Mouse (Mus musculus): ENCODE data around the gene Apol9a. TPM values are rescaled to one million over a fixed set of nuclear protein-coding genes. Genes with fewer than 3 reads are reported as not detected.

Apol9a gene
- total and polyA plus RNA-seq, 3 experiments: not detected

- no peak overlapping the region for H3K9ac ChIP-seq (ENCODE audit: control insufficient read depth, low read depth, low read length, poor library complexity, severe bottlenecking)
Observed at GRCm38 (mm10) chr15:77370588-77370987, 40.3 kb downstream of the Apol9a start.

GRCm38 (mm10) chr15:77369981-77370380 is 41.0 kb downstream of the Apol9a start:
- no peak for DNase-seq (ENCODE audit: low read depth, low spot score)
- TF ChIP-seq POLR2A (IDR thresholded peaks at IDR 0.05; ENCODE audit: control insufficient read depth in 1 of 2, insufficient read depth in 1 of 2, low read depth in 1 of 2, low read length in 2 of 2, poor library complexity in 1 of 2): no peak
- TF ChIP-seq GATA1 (IDR thresholded peaks at IDR 0.05; ENCODE audit: low read depth, low read length): no peak
- TF ChIP-seq KAT2A (conservative IDR thresholded peaks at IDR 0.05; ENCODE audit: low read depth, low read length): no peak
- TF ChIP-seq TCF12 (IDR thresholded peaks at IDR 0.05; ENCODE audit: low read depth, low read length): no peak
- TF ChIP-seq NELFE (IDR thresholded peaks at IDR 0.05; ENCODE audit: low read depth, low read length): no peak
- TF ChIP-seq CHD2 (IDR thresholded peaks at IDR 0.05; ENCODE audit: low read length): no peak
- no peak for TF ChIP-seq MAX (IDR thresholded peaks at IDR 0.05; ENCODE audit: low read length)
- TF ChIP-seq ZC3H11A (IDR thresholded peaks at IDR 0.05; ENCODE audit: low read depth, low read length): no peak
- TF ChIP-seq ETS1 (IDR thresholded peaks at IDR 0.05; ENCODE audit: low read depth, low read length): no peak
- no peak for TF ChIP-seq GABPA (IDR thresholded peaks at IDR 0.05; ENCODE audit: low read depth, low read length)
- no peak for TF ChIP-seq ELF1 (IDR thresholded peaks at IDR 0.05; ENCODE audit: low read depth, low read length)
- no peak for TF ChIP-seq MYC (IDR thresholded peaks at IDR 0.05; ENCODE audit: low read depth, low read length)
- TF ChIP-seq EP300 (IDR thresholded peaks at IDR 0.05; ENCODE audit: low read depth in 1 of 2, low read length in 2 of 2): no peak
- Histone ChIP-seq H3K79me2 (ENCODE audit: control insufficient read depth, insufficient read depth, low read length, poor library complexity) (no peaks in the 10 kb centered on the region), H3K9ac (ENCODE audit: control insufficient read depth, low read depth, low read length, poor library complexity, severe bottlenecking) (no peak overlapping the region), H3K4me1 (ENCODE audit: control insufficient read depth in 1 of 2, insufficient read depth in 2 of 2, low read length in 2 of 2) (peaks cover 0 to 5% of the 10 kb centered on the region in 2 experiments; a peak in 1 of 4 replicates), H3K4me3 (ENCODE audit: control insufficient read depth in 1 of 2, insufficient read depth in 1 of 2, low read depth in 2 of 2, low read length in 2 of 2) (no peak overlapping the region), H3K9me3 (replicated peaks; ENCODE audit: insufficient read depth, low read length) (no peaks in the 10 kb centered on the region), H3K27me3 (ENCODE audit: control insufficient read depth in 1 of 2, insufficient read depth in 2 of 2, low read length in 2 of 2) (no peaks in the 10 kb centered on the region), H3K36me3 (ENCODE audit: control insufficient read depth in 1 of 2, insufficient read depth in 2 of 2, low read length in 2 of 2) (no peaks in the 10 kb centered on the region), H3K27ac (ENCODE audit: control insufficient read depth, low read depth, low read length) (no peak overlapping the region)

More at GRCm38 (mm10) chr15:77370588-77370987, 40.3 kb downstream of the Apol9a start:
- H3K4me1 ChIP-seq (ENCODE audit: control insufficient read depth in 1 of 2, insufficient read depth in 2 of 2, low read length in 2 of 2): peaks cover 0 to 5% of the 10 kb centered on the region in 2 experiments; a peak in 1 of 4 replicates
- H3K27ac ChIP-seq (ENCODE audit: control insufficient read depth, low read depth, low read length): no peak overlapping the region
- H3K36me3 ChIP-seq (ENCODE audit: control insufficient read depth in 1 of 2, insufficient read depth in 2 of 2, low read length in 2 of 2): no peaks in the 10 kb centered on the region
- no peak for DNase-seq (ENCODE audit: low read depth, low spot score)
- no peaks in the 10 kb centered on the region for H3K27me3 ChIP-seq (ENCODE audit: control insufficient read depth in 1 of 2, insufficient read depth in 2 of 2, low read length in 2 of 2)
- no peaks in the 10 kb centered on the region for H3K79me2 ChIP-seq (ENCODE audit: control insufficient read depth, insufficient read depth, low read length, poor library complexity)
- TF ChIP-seq TAL1 (IDR thresholded peaks at IDR 0.05; ENCODE audit: low read length) (no peak), CHD1 (IDR thresholded peaks at IDR 0.05; ENCODE audit: low read depth, low read length) (no peak), HCFC1 (IDR thresholded peaks at IDR 0.05; ENCODE audit: low read depth, low read length) (no peak), TBP (IDR thresholded peaks at IDR 0.05; ENCODE audit: low read depth, low read length) (no peak), MYB (IDR thresholded peaks at IDR 0.05; ENCODE audit: low read depth, low read length) (no peak), RCOR1 (IDR thresholded peaks at IDR 0.05; ENCODE audit: low read depth, low read length) (no peak), MAX (IDR thresholded peaks at IDR 0.05; ENCODE audit: low read length) (no peak), MXI1 (IDR thresholded peaks at IDR 0.05; ENCODE audit: low read depth, low read length) (no peak), USF2 (IDR thresholded peaks at IDR 0.05; ENCODE audit: borderline replicate concordance in 1 of 2, insufficient read depth in 1 of 2, low read depth in 1 of 2, low read length in 2 of 2) (no peak), MYC (IDR thresholded peaks at IDR 0.05; ENCODE audit: low read depth, low read length) (no peak), NRF1 (IDR thresholded peaks at IDR 0.05; ENCODE audit: insufficient read depth, low read depth, low read length, poor library complexity, severe bottlenecking) (no peak), GATA1 (IDR thresholded peaks at IDR 0.05; ENCODE audit: low read depth, low read length) (no peak), CTCF (IDR thresholded peaks at IDR 0.05 in 2 of 3, conservative IDR thresholded peaks at IDR 0.05 in 1 of 3; ENCODE audit: control insufficient read depth in 1 of 3, insufficient read depth in 1 of 3, low read depth in 2 of 3, low read length in 3 of 3, poor library complexity in 1 of 3, severe bottlenecking in 1 of 3) (no peak), EP300 (IDR thresholded peaks at IDR 0.05; ENCODE audit: low read depth in 1 of 2, low read length in 2 of 2) (no peak), ZC3H11A (IDR thresholded peaks at IDR 0.05; ENCODE audit: low read depth, low read length) (no peak), BHLHE40 (IDR thresholded peaks at IDR 0.05; ENCODE audit: borderline replicate concordance, low read depth, low read length) (no peak), MEF2A (IDR thresholded peaks at IDR 0.05; ENCODE audit: extremely low read depth, insufficient replicate concordance, low read depth, low read length, poor library complexity, severe bottlenecking) (no peak), USF1 (IDR thresholded peaks at IDR 0.05; ENCODE audit: low read depth, low read length) (no peak), ZKSCAN1 (IDR thresholded peaks at IDR 0.05; ENCODE audit: low read depth, low read length) (no peak), POLR2A (IDR thresholded peaks at IDR 0.05; ENCODE audit: control insufficient read depth in 1 of 2, insufficient read depth in 1 of 2, low read depth in 1 of 2, low read length in 2 of 2, poor library complexity in 1 of 2) (no peak)
- no peaks in the 10 kb centered on the region for H3K9me3 ChIP-seq (replicated peaks; ENCODE audit: insufficient read depth, low read length)
- H3K4me3 ChIP-seq (ENCODE audit: control insufficient read depth in 1 of 2, insufficient read depth in 1 of 2, low read depth in 2 of 2, low read length in 2 of 2): no peak overlapping the region
